Mouse (Mus musculus): ENCODE data around the gene Trappc6b. TPM values are rescaled to one million over a fixed set of nuclear protein-coding genes. Genes with fewer than 3 reads are reported as not detected.

The Trappc6b gene
- 164 and 168 TPM in 2 replicates for polyA plus RNA-seq (2015; fragmentation: Nextera tagmentation; extraction: Ambion mirVana)

DNA sequence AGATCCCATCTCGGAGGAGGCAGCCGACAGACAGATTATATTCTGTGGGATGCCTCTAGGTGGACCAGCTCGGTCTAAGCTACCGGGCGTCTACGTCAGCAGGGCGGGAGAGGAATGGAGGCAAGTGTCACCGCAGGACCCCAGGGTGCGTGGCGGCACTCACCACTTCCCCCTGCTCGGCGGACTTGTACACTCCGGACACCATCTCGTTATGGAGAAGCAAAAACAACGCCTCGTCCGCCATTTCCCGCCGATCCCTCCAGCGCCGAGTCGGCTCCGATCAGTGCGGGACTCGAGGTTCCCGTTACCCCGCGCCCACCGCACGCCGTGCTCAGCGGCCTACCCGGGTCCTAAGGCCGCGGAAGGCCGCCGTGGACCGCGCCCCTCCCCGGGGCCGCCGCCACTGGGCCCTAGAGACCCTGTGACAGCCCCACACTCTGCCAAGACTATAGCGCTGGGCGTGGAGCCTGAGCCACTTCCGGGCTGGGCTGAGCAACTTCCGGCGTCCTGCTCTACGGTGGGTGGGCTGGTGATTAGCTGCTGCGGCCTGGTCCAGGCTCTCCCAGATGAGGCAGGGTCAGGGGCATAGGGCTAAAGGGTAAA is at the start of gene Trappc6b:
TSS of gene Trappc6b (minus strand) at position 480 of the 603 bp plus-strand sequence.
- peak within 1 kb of the TSS; percentile 74 for H3K4me2 ChIP-seq
- H3K4me3 ChIP-seq (replicated peaks), result peak within 1 kb of the TSS; percentile 73
- peak; percentile 96 for ATAC-seq (ENCODE audit: low FRiP score)
- peak within 1 kb of the TSS; percentile 89 for H3K9ac ChIP-seq (replicated peaks)
- H3K36me3 ChIP-seq, result peaks cover 6% of the 10 kb centered on the region; the same call in 1 of the 2 replicates
- H3K27me3 ChIP-seq (replicated peaks), result 0 out of 2 replicates have a peak, but pooled peaks cover 2% of the 10 kb centered on the region
- under 1% methylated on average over 49 of the region's 49 CpGs for WGBS
- no peaks in the 10 kb centered on the region for H3K9me3 ChIP-seq (replicated peaks)
- peak within 1 kb of the TSS; percentile 97 for H3K27ac ChIP-seq (replicated peaks)
- peaks cover 31% of the 10 kb centered on the region for H3K4me1 ChIP-seq

DNA sequence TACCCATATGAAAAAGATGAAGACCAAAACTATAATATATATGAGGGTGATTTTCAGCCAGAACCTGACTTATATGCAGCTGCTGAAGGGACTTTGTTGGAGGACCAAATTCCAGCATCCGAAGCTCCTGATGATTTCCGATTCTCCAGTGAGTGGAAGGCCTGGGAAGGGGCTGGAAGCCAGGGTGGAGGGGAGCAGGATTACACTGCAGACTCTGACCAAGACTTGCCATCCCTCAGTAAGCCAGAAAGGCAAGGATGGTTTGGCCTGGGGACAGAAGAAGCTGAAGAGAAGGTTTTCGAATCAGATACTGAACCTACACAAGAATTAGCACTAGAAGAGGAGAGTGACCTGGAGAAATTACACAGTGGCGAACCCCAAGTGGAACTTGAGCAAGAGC is 46.7 kb upstream of the Trappc6b start:
- H3K4me1 ChIP-seq, result no peaks in the 10 kb centered on the region
- H3K36me3 ChIP-seq, result no peaks in the 10 kb centered on the region
- H3K4me3 ChIP-seq (replicated peaks), result no peak overlapping the region
- H3K27ac ChIP-seq (replicated peaks), result no peak overlapping the region
- H3K9me3 ChIP-seq (replicated peaks), result no peaks in the 10 kb centered on the region
- H3K9ac ChIP-seq (replicated peaks), result no peak overlapping the region
- WGBS, result 86% methylated on average over 4 of the region's 4 CpGs
- no peak for ATAC-seq (ENCODE audit: low FRiP score)
- H3K4me2 ChIP-seq, result no peak overlapping the region
- H3K27me3 ChIP-seq (replicated peaks), result no peaks in the 10 kb centered on the region

DNA sequence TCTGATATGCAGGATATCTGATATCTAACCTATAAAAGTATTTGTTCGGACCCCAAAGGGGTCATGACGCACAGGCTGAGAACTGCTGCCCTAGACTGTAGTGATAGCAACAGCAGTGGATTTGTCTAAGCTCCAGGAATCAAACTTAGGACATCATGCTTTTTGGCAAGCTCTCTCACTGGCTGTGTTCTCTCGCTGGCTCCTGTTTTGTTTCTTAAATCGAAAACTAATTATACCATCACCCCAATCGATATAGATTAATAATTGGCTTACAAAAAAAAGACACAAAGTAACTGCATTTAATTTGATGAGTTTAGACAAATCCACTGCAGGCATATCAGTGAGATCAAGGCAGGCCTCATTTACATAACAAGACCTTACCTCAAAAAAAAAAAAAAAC is 45.2 kb upstream of the Trappc6b start:
- Histone ChIP-seq H3K36me3 (no peaks in the 10 kb centered on the region), H3K27me3 (replicated peaks) (no peaks in the 10 kb centered on the region), H3K27ac (replicated peaks) (no peak overlapping the region), H3K9ac (replicated peaks) (no peak overlapping the region), H3K4me1 (no peaks in the 10 kb centered on the region), H3K4me3 (replicated peaks) (no peak overlapping the region), H3K9me3 (replicated peaks) (no peaks in the 10 kb centered on the region), H3K4me2 (no peak overlapping the region)
- WGBS, result 93% methylated on average over 5 of the region's 5 CpGs
- ATAC-seq (ENCODE audit: low FRiP score), result no peak

DNA sequence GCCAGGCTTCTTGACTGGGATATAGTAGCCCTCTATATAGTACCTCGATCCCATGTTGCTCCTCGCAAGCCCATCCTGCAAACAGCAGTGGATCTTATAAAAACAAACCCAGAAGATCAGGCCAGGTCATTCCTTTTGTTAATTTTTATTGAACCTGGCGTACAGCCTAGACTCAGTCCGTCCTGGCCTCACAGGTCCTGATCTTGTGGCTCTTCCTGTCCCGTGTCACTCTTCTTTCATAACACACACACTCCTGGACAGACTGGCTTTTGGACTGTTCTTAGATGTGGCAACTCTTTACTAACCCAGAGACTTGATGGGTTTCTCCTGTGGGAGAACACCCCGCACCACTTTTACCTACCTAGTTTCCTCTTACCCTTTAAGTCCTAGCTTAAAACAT is 44.6 kb upstream of the Trappc6b start:
- Histone ChIP-seq H3K36me3 (no peaks in the 10 kb centered on the region), H3K27ac (replicated peaks) (no peak overlapping the region), H3K27me3 (replicated peaks) (no peaks in the 10 kb centered on the region), H3K4me3 (replicated peaks) (no peak overlapping the region), H3K4me2 (no peak overlapping the region), H3K9me3 (replicated peaks) (no peaks in the 10 kb centered on the region), H3K9ac (replicated peaks) (no peak overlapping the region), H3K4me1 (no peaks in the 10 kb centered on the region)
- WGBS, result 79% methylated on average over 6 of the region's 6 CpGs
- no peak for ATAC-seq (ENCODE audit: low FRiP score)

DNA sequence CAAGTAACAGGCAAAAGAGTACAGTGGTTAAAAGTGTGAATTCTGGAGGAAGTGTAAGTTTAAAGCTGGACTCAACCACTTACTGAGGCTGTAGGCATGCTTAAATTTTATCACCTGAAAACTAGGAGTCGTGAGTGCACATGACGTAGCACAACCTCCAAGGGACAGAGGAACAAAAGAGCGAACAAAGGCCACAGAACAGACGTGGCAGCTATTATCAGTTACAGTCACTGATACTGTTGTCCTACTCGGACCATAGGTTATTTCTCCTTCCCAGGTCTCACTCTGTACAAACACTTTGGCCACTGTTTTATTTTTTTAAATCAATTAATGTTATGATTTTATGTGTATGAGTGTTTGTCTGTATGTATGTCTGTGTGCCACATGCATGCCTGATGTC is 43.5 kb upstream of the Trappc6b start:
- no peaks in the 10 kb centered on the region for H3K9me3 ChIP-seq (replicated peaks)
- no peak overlapping the region for H3K4me2 ChIP-seq
- 73% methylated on average over 5 of the region's 5 CpGs for WGBS
- no peaks in the 10 kb centered on the region for H3K36me3 ChIP-seq
- no peaks in the 10 kb centered on the region for H3K4me1 ChIP-seq
- no peak overlapping the region for H3K27ac ChIP-seq (replicated peaks)
- H3K27me3 ChIP-seq (replicated peaks), result no peaks in the 10 kb centered on the region
- ATAC-seq (ENCODE audit: low FRiP score), result no peak
- no peak overlapping the region for H3K9ac ChIP-seq (replicated peaks)
- H3K4me3 ChIP-seq (replicated peaks), result no peak overlapping the region

DNA sequence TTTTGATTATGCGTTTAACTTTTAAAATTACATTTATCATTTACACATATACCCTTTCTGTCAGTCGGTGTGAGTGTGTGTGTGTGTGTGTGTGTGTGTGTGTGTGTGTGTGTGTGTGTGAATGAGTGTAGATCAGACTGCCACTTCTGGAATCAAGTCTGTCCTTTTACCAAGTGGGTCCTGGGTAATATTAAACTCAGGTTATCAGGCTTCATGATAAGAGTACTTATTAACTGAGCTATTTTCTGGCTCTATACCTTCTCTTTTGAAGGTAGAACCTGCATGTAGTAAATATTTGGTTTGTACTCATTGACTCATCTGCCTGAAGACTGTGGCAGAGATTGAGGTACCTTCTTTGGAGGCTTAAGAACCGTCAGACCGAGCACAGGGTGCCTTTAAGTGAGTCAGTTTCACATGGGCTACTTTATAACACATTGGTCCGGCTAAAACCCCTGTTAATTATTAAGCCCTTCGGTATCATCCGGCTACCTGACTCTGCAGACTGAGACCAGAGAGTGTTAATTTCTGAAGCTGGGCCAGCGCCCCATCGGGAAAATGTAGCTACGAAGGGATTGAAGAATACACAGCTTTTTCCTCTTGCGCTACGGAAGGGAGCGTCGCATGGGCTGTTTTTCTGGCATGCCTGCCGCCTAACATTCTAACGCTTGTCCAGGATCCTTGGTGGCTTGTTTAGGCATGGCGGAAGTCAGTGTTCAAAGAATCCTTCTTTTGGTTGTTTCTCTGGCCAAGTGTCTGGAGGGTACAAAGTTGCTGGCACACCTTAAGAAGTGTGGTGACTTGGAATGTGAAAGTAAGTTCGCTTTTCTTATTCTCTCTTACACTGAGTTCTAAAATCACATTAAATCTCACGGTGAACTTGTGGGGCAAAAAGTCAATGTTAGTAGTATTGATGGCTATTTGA is 34.1 kb upstream of the Trappc6b start, which contains the start of gene Mia2:
TSS of gene Mia2 (plus strand) at position 696 of the 922 bp plus-strand sequence.
- H3K4me2 ChIP-seq, result no peak within 1 kb of the TSS
- no peak within 1 kb of the TSS for H3K9ac ChIP-seq (replicated peaks)
- no peak for ATAC-seq (ENCODE audit: low FRiP score)
- no peak within 1 kb of the TSS for H3K27ac ChIP-seq (replicated peaks)
- no peaks in the 10 kb centered on the region for H3K27me3 ChIP-seq (replicated peaks)
- 77% methylated on average over 19 of the region's 19 CpGs for WGBS
- H3K4me3 ChIP-seq (replicated peaks), result no peak within 1 kb of the TSS
- H3K4me1 ChIP-seq, result no peaks in the 10 kb centered on the region
- no peaks in the 10 kb centered on the region for H3K9me3 ChIP-seq (replicated peaks)
- no peaks in the 10 kb centered on the region for H3K36me3 ChIP-seq

DNA sequence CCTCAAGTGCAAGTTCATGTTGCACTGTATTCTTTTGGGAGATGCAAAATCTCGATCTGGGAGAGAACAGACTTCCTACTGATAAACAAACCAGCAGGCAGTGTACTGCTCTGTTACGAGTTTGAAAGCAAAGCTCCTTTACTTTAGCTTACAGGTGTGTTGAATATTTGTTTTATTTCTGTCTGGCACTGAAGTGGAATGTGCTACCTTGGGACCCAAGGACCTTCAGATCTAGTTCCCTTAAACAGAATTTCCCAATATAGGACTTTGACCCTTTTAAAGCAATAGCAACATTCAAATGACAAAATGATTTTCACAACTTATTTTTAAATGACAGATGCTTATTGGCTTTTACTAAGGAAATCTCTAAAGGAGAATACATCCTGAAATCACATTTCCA is 32.3 kb upstream of the Trappc6b start:
- H3K36me3 ChIP-seq, result no peaks in the 10 kb centered on the region
- no peaks in the 10 kb centered on the region for H3K4me1 ChIP-seq
- H3K9me3 ChIP-seq (replicated peaks), result no peaks in the 10 kb centered on the region
- no peak overlapping the region for H3K27ac ChIP-seq (replicated peaks)
- H3K9ac ChIP-seq (replicated peaks), result no peak overlapping the region
- no peak overlapping the region for H3K4me2 ChIP-seq
- no peaks in the 10 kb centered on the region for H3K27me3 ChIP-seq (replicated peaks)
- ATAC-seq (ENCODE audit: low FRiP score), result no peak
- WGBS, result 65% methylated on average over 2 of the region's 2 CpGs
- H3K4me3 ChIP-seq (replicated peaks), result no peak overlapping the region

DNA sequence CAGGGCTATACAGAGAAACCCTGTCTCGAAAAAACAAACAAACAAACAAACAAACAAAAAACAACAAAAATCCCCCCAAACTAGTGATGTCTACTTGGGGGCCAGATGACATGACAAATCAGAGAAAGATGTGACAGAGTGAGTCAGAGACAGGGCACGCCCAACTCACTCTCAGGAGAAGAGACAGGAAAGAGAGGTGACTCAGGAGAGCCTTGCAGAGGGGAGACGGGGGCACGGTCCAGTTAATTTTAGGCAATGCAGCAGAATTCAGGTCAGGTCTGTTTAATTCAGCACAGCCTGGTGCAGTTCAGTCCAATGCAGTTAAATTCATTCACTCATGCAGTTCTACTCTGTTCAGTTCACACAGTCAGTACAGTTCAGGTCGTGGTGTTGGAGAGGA is 24.9 kb upstream of the Trappc6b start:
- ATAC-seq (ENCODE audit: low FRiP score), result no peak
- Histone ChIP-seq H3K27ac (replicated peaks) (no peak overlapping the region), H3K4me1 (no peaks in the 10 kb centered on the region), H3K9ac (replicated peaks) (no peak overlapping the region), H3K4me2 (no peak overlapping the region), H3K4me3 (replicated peaks) (no peak overlapping the region), H3K9me3 (replicated peaks) (no peaks in the 10 kb centered on the region), H3K36me3 (no peaks in the 10 kb centered on the region), H3K27me3 (replicated peaks) (no peaks in the 10 kb centered on the region)
- 87% methylated on average over 5 of the region's 5 CpGs for WGBS

DNA sequence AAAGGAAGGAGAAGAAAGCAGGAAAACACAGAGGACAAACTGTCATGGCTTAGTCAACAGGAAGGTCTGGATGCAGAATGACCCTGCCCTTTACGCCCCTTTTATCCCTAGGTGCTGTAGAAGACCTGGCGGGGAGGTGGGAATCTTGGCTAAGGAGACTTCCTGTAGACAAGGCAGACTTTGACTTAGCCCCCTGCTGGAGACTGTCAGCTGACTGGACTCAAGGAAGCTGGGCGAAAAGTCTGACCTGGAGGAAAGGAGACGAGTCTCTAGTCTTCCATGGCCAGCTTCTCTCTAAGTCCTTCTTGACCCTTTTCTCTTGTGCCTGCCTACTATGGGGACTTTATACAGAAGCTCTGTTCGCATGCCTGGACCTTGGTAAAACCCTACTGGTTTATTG is 23.2 kb upstream of the Trappc6b start:
- no peak for ATAC-seq (ENCODE audit: low FRiP score)
- WGBS, result 79% methylated on average over 5 of the region's 5 CpGs
- no peak overlapping the region for H3K27ac ChIP-seq (replicated peaks)
- no peaks in the 10 kb centered on the region for H3K27me3 ChIP-seq (replicated peaks)
- no peak overlapping the region for H3K4me2 ChIP-seq
- no peak overlapping the region for H3K4me3 ChIP-seq (replicated peaks)
- H3K4me1 ChIP-seq, result no peaks in the 10 kb centered on the region
- H3K9me3 ChIP-seq (replicated peaks), result no peaks in the 10 kb centered on the region
- H3K36me3 ChIP-seq, result no peaks in the 10 kb centered on the region
- H3K9ac ChIP-seq (replicated peaks), result no peak overlapping the region

DNA sequence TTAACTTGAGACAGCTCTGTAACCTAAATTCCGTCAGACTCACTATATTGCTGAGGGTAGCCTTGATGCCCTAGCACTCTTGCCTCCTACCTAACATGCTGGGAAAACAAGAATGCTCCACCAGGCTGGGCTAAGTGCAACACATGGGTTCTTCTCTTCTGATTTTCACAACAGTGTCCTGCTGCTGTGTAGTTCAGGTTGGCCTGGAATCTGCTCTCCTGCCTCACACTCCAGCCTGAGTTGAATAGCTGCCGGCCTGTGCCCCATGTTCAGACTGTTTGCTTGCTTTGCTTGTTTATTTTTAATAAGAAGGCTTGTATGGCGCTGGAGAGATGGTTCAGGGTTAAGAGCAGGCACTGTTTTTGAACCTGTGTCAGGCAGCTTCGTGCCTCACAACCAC is 19.2 kb upstream of the Trappc6b start:
- no peak overlapping the region for H3K27ac ChIP-seq (replicated peaks)
- H3K4me1 ChIP-seq, result no peaks in the 10 kb centered on the region
- H3K4me3 ChIP-seq (replicated peaks), result no peak overlapping the region
- 90% methylated on average over 4 of the region's 4 CpGs for WGBS
- H3K9me3 ChIP-seq (replicated peaks), result no peaks in the 10 kb centered on the region
- H3K4me2 ChIP-seq, result no peak overlapping the region
- no peak for ATAC-seq (ENCODE audit: low FRiP score)
- no peaks in the 10 kb centered on the region for H3K27me3 ChIP-seq (replicated peaks)
- no peak overlapping the region for H3K9ac ChIP-seq (replicated peaks)
- H3K36me3 ChIP-seq, result no peaks in the 10 kb centered on the region

DNA sequence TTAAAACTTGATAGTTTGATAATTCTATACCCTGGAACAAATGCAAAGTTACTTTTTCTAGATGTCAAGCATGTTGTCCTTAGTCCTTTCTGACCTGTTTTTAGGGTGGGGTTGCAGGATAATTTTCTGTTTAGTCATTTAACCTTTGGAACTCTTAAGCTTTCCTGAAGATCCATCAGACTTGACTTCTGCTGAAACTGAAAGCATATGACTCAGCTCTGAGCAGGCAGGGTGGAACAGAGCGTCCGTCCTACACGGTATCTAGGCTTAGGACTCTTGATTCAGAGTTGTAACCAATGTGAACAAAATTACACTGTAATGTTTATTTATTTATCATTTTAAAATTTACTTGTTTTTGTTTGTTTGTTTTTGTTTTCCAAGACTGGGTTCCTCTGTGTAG is 16.6 kb upstream of the Trappc6b start:
- ATAC-seq (ENCODE audit: low FRiP score), result no peak
- no peak overlapping the region for H3K27ac ChIP-seq (replicated peaks)
- H3K36me3 ChIP-seq, result peaks cover 3% of the 10 kb centered on the region; the same call in 1 of the 2 replicates
- no peak overlapping the region for H3K4me3 ChIP-seq (replicated peaks)
- no peaks in the 10 kb centered on the region for H3K4me1 ChIP-seq
- 95% methylated on average over 3 of the region's 3 CpGs for WGBS
- H3K27me3 ChIP-seq (replicated peaks), result no peaks in the 10 kb centered on the region
- no peak overlapping the region for H3K4me2 ChIP-seq
- H3K9me3 ChIP-seq (replicated peaks), result no peaks in the 10 kb centered on the region
- H3K9ac ChIP-seq (replicated peaks), result no peak overlapping the region

DNA sequence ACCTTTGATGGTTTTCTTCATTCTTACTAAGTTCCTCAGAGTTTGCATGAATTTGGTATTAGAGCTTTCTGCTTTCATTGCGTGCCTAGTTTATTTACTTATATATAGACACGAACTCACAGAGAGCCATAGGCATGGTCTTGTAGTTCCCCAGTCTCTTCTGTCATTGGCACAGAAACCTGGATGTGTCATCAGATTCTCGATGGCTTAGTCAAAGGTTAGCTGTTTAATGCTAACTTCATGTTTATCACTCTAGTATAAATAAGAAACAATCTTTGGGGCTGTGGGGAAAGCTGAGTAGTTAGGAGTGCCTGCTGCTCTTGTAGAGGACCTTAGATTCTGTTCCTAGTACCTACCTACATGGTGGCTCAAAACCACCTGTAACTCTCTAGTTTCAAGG is 15.7 kb upstream of the Trappc6b start:
- Histone ChIP-seq H3K27ac (replicated peaks) (no peak overlapping the region), H3K4me3 (replicated peaks) (no peak overlapping the region), H3K36me3 (peaks cover 11% of the 10 kb centered on the region), H3K4me1 (no peaks in the 10 kb centered on the region), H3K4me2 (no peak overlapping the region), H3K9me3 (replicated peaks) (no peaks in the 10 kb centered on the region), H3K9ac (replicated peaks) (no peak overlapping the region), H3K27me3 (replicated peaks) (no peaks in the 10 kb centered on the region)
- no peak for ATAC-seq (ENCODE audit: low FRiP score)
- WGBS, result 95% methylated on average over 3 of the region's 3 CpGs
